In genomic region chr6:137087956-137088355, GRCm38 (mm10) we compare ENCODE assay signal across 22 mouse cellular contexts.
A peak's percentile ranks its signal among the peaks of the same experiment; 100 is the strongest.
DNase-seq lines count a peak whose midpoint lies in the region; ATAC-seq and TF ChIP-seq lines count a peak whose summit lies in the region.
"Had no signal": no experiment of that assay in that cellular context is flagged by ENCODE, and none has a peak within 500 bp of the region (broad histone marks: within the 10 kb centered on the region; RNA-seq: fewer than 3 reads in every experiment).

No protein-coding gene starts in this region.

- no peak for DNase-seq in cerebellum, adult 8-10 months
- DNase-seq in forebrain, postnatal 0 days = peak; percentile 48
- no peak for DNase-seq in forebrain, embryonic 10.5 days (ENCODE audit: extremely low spot score, low spot score)
- no peak for DNase-seq in neural tube, embryonic 10.5 days (ENCODE audit: extremely low spot score, low spot score)
- DNase-seq in heart, adult 9 months (ENCODE audit: low spot score in 2 of 2) = no peak
- no peak for DNase-seq in right cerebral cortex, postnatal 4 days
- DNase-seq: adrenal gland, postnatal 10 days; heart, postnatal 14 days; liver; lung, adult 18-20 months; lung, postnatal 14 days; right cerebral cortex, postnatal 14 days had no signal

- H3K27me3 ChIP-seq in forebrain, postnatal 0 days (ENCODE audit: insufficient read depth, low read length) = no peaks in the 10 kb centered on the region
- H3K27me3 ChIP-seq in forebrain, embryonic 10.5 days (ENCODE audit: poor library complexity, severe bottlenecking) = no peaks in the 10 kb centered on the region
- no peaks in the 10 kb centered on the region for H3K27me3 ChIP-seq in neural tube, embryonic 15.5 days (replicated peaks)
- H3K27me3 ChIP-seq: megakaryocyte, embryonic 14.5 days; midbrain, embryonic 15.5 days had no signal

- 43% methylated on average over 5 of the region's 5 CpGs for WGBS in forebrain, postnatal 0 days
- 92% methylated on average over 5 of the region's 5 CpGs for WGBS in forebrain, embryonic 10.5 days
- 67% methylated on average over 5 of the region's 5 CpGs for WGBS in neural tube, embryonic 15.5 days

- no peak overlapping the region for H3K4me3 ChIP-seq in forebrain, postnatal 0 days (ENCODE audit: low read depth, low read length)
- H3K4me3 ChIP-seq in forebrain, embryonic 10.5 days = no peak overlapping the region
- H3K4me3 ChIP-seq in neural tube, embryonic 15.5 days (replicated peaks) = no peak overlapping the region
- H3K4me3 ChIP-seq: megakaryocyte, embryonic 14.5 days; midbrain, embryonic 15.5 days; myocyte had no signal

- no peak overlapping the region for H3K9ac ChIP-seq in forebrain, postnatal 0 days
- H3K9ac ChIP-seq in neural tube, embryonic 15.5 days (replicated peaks) = no peak overlapping the region
- H3K9ac ChIP-seq: hindbrain, embryonic 14.5 days; midbrain, embryonic 15.5 days had no signal

- H3K36me3 ChIP-seq in forebrain, postnatal 0 days (ENCODE audit: insufficient read depth) = no peaks in the 10 kb centered on the region
- H3K36me3 ChIP-seq in forebrain, embryonic 10.5 days (replicated peaks) = no peaks in the 10 kb centered on the region
- H3K36me3 ChIP-seq in neural tube, embryonic 15.5 days = no peaks in the 10 kb centered on the region
- H3K36me3 ChIP-seq: midbrain, embryonic 15.5 days had no signal

- no peak overlapping the region for H3K27ac ChIP-seq in forebrain, postnatal 0 days (ENCODE audit: low read depth, low read length)
- H3K27ac ChIP-seq in forebrain, embryonic 10.5 days = no peak overlapping the region
- 0 out of 2 replicates have a peak overlapping the region, but pooled peaks have one; percentile 23 for H3K27ac ChIP-seq in neural tube, embryonic 15.5 days (replicated peaks)
- H3K27ac ChIP-seq: hindbrain, embryonic 14.5 days; midbrain, embryonic 15.5 days had no signal

- no peaks in the 10 kb centered on the region for H3K9me3 ChIP-seq in forebrain, postnatal 0 days (ENCODE audit: low read length)
- peaks cover 6% of the 10 kb centered on the region; the same call in 1 of the 2 replicates for H3K9me3 ChIP-seq in forebrain, embryonic 10.5 days
- H3K9me3 ChIP-seq in neural tube, embryonic 15.5 days (replicated peaks) = peaks cover 4% of the 10 kb centered on the region
- H3K9me3 ChIP-seq: megakaryocyte, embryonic 14.5 days; midbrain, embryonic 15.5 days had no signal

- peaks cover 4% of the 10 kb centered on the region; the same call in 1 of the 2 replicates for H3K4me1 ChIP-seq in forebrain, postnatal 0 days (ENCODE audit: insufficient read depth)
- H3K4me1 ChIP-seq in forebrain, embryonic 10.5 days = no peaks in the 10 kb centered on the region
- H3K4me1 ChIP-seq in neural tube, embryonic 15.5 days = no peaks in the 10 kb centered on the region
- H3K4me1 ChIP-seq: megakaryocyte, embryonic 14.5 days; midbrain, embryonic 15.5 days had no signal

- no peak for TF ChIP-seq CTCF in forebrain, postnatal 0 days (IDR thresholded peaks at IDR 0.05; ENCODE audit: low read depth)

- no peak overlapping the region for H3K4me2 ChIP-seq in forebrain, postnatal 0 days (ENCODE audit: low read depth)
- H3K4me2 ChIP-seq in neural tube, embryonic 15.5 days = no peak overlapping the region
- H3K4me2 ChIP-seq: heart, embryonic 11.5 days; hindbrain, embryonic 14.5 days; midbrain, embryonic 15.5 days had no signal

- 0 out of 2 replicates have a peak, but pooled peaks have one; percentile 49 for ATAC-seq in cerebellum, adult (ENCODE audit: insufficient number of reproducible peaks, low FRiP score, low TSS enrichment)
- peak; percentile 48; the same call in 1 of the 2 replicates for ATAC-seq in forebrain, postnatal 0 days
- no peak for ATAC-seq in neural tube, embryonic 15.5 days (ENCODE audit: low FRiP score)
- ATAC-seq: CD4-positive, CD25-positive, alpha-beta regulatory T cell, adult 4 months; intestine, postnatal 0 days; midbrain, embryonic 15.5 days; Patski had no signal
